Mouse (Mus musculus) MEL (cell line): ENCODE measurements around the gene Oaz1. TPM values are rescaled to one million over a fixed set of nuclear protein-coding genes. Genes with fewer than 3 reads are reported as not detected.
A peak's percentile ranks its signal among the peaks of the same experiment; 100 is the strongest.

Source experiments
- DNase-seq: peaks from one replicate; pipeline ENCODE4 v3.0.0; 2011; ENCODE audit warnings: low read depth, low spot score
- H3K27ac ChIP-seq: 2 replicates; pipeline ENCODE4 v1.5.1; 2012; ENCODE audit warnings: low read depth, mild to moderate bottlenecking, control low read depth, low read length, moderate library complexity; ENCODE audit not compliant: control insufficient read depth
- H3K27me3 ChIP-seq, 2 experiments: fragments of 150-350 bp in 1 of 2; sonication (generic) in 1 of 2; 2 replicates each; pipeline ENCODE4 v1.6.1; 2012; ENCODE audit warnings: low read length in 2 of 2, mild to moderate bottlenecking in 2 of 2, improper control_type of control experiment in 1 of 2, moderate library complexity in 1 of 2; ENCODE audit not compliant: insufficient read depth in 2 of 2, control insufficient read depth in 1 of 2
- H3K36me3 ChIP-seq, 2 experiments: 2 replicates each; pipeline ENCODE4 v1.6.1; 2012 to 2014; ENCODE audit warnings: low read length in 2 of 2, improper control_type of control experiment in 1 of 2, inconsistent platforms in 1 of 2, mild to moderate bottlenecking in 1 of 2; ENCODE audit not compliant: insufficient read depth in 2 of 2, control insufficient read depth in 1 of 2
- H3K4me1 ChIP-seq, 2 experiments: fragments of 150-350 bp in 1 of 2; sonication (generic) in 1 of 2; 2 replicates each; pipeline ENCODE4 v1.6.1; 2012; ENCODE audit warnings: low read length in 2 of 2, improper control_type of control experiment in 1 of 2, mild to moderate bottlenecking in 1 of 2; ENCODE audit not compliant: insufficient read depth in 2 of 2, control insufficient read depth in 1 of 2
- H3K4me3 ChIP-seq, 2 experiments: fragments of 150-350 bp in 1 of 2; sonication (generic) in 1 of 2; 2 replicates each; pipeline ENCODE4 v1.5.1; 2012; ENCODE audit warnings: low read depth in 2 of 2, low read length in 2 of 2, mild to moderate bottlenecking in 2 of 2, moderate library complexity in 2 of 2, control low read depth in 1 of 2, improper control_type of control experiment in 1 of 2; ENCODE audit not compliant: control insufficient read depth in 1 of 2, insufficient read depth in 1 of 2
- H3K79me2 ChIP-seq: 2 replicates; pipeline ENCODE4 v1.6.1; 2012; ENCODE audit warnings: mild to moderate bottlenecking, low read length, moderate library complexity; ENCODE audit not compliant: control insufficient read depth, poor library complexity, insufficient read depth
- H3K9ac ChIP-seq: 2 replicates; pipeline ENCODE4 v1.6.1; 2012; ENCODE audit warnings: low read depth, mild to moderate bottlenecking, control low read depth, low read length, moderate library complexity; ENCODE audit not compliant: control insufficient read depth, poor library complexity, severe bottlenecking
- H3K9me3 ChIP-seq: fragments of 150-350 bp; sonication (generic); replicated peaks from 2 replicates; pipeline ENCODE4 v1.6.1; 2012; ENCODE audit warnings: mild to moderate bottlenecking, low read length, improper control_type of control experiment, moderate library complexity; ENCODE audit not compliant: insufficient read depth
- BHLHE40 ChIP-seq: IDR thresholded peaks from 2 replicates; pipeline ENCODE4 v1.6.1; 2012; ENCODE audit warnings: low read depth, mild to moderate bottlenecking, inconsistent platforms, low read length, improper control_type of control experiment, borderline replicate concordance
- CHD1 ChIP-seq: IDR thresholded peaks from 2 replicates; pipeline ENCODE4 v1.6.1; 2012; ENCODE audit warnings: low read depth, mild to moderate bottlenecking, inconsistent platforms, low read length, improper control_type of control experiment
- CHD2 ChIP-seq: IDR thresholded peaks from 2 replicates; pipeline ENCODE4 v1.6.1; 2011; ENCODE audit warnings: low read length, improper control_type of control experiment
- CTCF ChIP-seq, 3 experiments: IDR thresholded peaks in 2 of 3; conservative IDR thresholded peaks in 1 of 3; 2 replicates each; pipeline ENCODE4 v1.5.1; 2011 to 2012; ENCODE audit warnings: low read length in 3 of 3, low read depth in 2 of 3, mild to moderate bottlenecking in 2 of 3, improper control_type of control experiment in 1 of 3, inconsistent platforms in 1 of 3, mixed read lengths in 1 of 3, moderate library complexity in 1 of 3; ENCODE audit not compliant: control insufficient read depth in 1 of 3, insufficient read depth in 1 of 3, poor library complexity in 1 of 3, severe bottlenecking in 1 of 3
- JUND ChIP-seq: IDR thresholded peaks from 2 replicates; pipeline ENCODE4 v1.6.1; 2011; ENCODE audit warnings: low read depth, mild to moderate bottlenecking, improper control_type of control experiment, low read length
- KAT2A ChIP-seq: conservative IDR thresholded peaks from 2 replicates; pipeline ENCODE4 v1.6.1; 2012; ENCODE audit warnings: low read depth, low read length, improper control_type of control experiment, inconsistent platforms
- MAFK ChIP-seq: IDR thresholded peaks from 2 replicates; pipeline ENCODE4 v1.6.1; 2011; ENCODE audit warnings: low read depth, mild to moderate bottlenecking, low read length, improper control_type of control experiment, borderline replicate concordance
- MAX ChIP-seq: IDR thresholded peaks from 2 replicates; pipeline ENCODE4 v1.6.1; 2011; ENCODE audit warnings: low read length, improper control_type of control experiment
- MEF2A ChIP-seq: IDR thresholded peaks from 2 replicates; pipeline ENCODE4 v1.6.1; 2014; ENCODE audit warnings: low read depth, mild to moderate bottlenecking, inconsistent platforms, low read length, improper control_type of control experiment; ENCODE audit not compliant: poor library complexity, insufficient replicate concordance, severe bottlenecking; ENCODE audit errors: extremely low read depth
- MXI1 ChIP-seq: IDR thresholded peaks from 2 replicates; pipeline ENCODE4 v1.6.1; 2011; ENCODE audit warnings: mild to moderate bottlenecking, low read depth, low read length, improper control_type of control experiment
- MYB ChIP-seq: IDR thresholded peaks from 2 replicates; pipeline ENCODE4 v1.6.1; 2011; ENCODE audit warnings: mild to moderate bottlenecking, low read depth, low read length, improper control_type of control experiment
- NELFE ChIP-seq: IDR thresholded peaks from 2 replicates; pipeline ENCODE4 v1.6.1; 2011; ENCODE audit warnings: low read depth, low read length, improper control_type of control experiment
- NRF1 ChIP-seq: IDR thresholded peaks from 2 replicates; pipeline ENCODE4 v1.6.1; 2014; ENCODE audit warnings: low read depth, mild to moderate bottlenecking, inconsistent platforms, low read length, improper control_type of control experiment, moderate library complexity; ENCODE audit not compliant: poor library complexity, insufficient read depth, severe bottlenecking
- POLR2A ChIP-seq, 2 experiments: IDR thresholded peaks; 2 replicates each; pipeline ENCODE4 v1.6.1; 2011 to 2012; ENCODE audit warnings: low read length in 2 of 2, mild to moderate bottlenecking in 2 of 2, control low read depth in 1 of 2, improper control_type of control experiment in 1 of 2, low read depth in 1 of 2, moderate library complexity in 1 of 2; ENCODE audit not compliant: control insufficient read depth in 1 of 2, insufficient read depth in 1 of 2, poor library complexity in 1 of 2
- POLR2AphosphoS2 ChIP-seq: IDR thresholded peaks from 2 replicates; pipeline ENCODE4 v1.6.1; 2011; ENCODE audit warnings: low read length, improper control_type of control experiment
- POLR2AphosphoS5 ChIP-seq: IDR thresholded peaks from 2 replicates; pipeline ENCODE4 v1.6.1; 2012; ENCODE audit warnings: low read depth, borderline replicate concordance, mild to moderate bottlenecking, inconsistent platforms, low read length, moderate library complexity, mixed read lengths
- RCOR1 ChIP-seq: IDR thresholded peaks from 2 replicates; pipeline ENCODE4 v1.6.1; 2012; ENCODE audit warnings: low read depth, mild to moderate bottlenecking, inconsistent platforms, low read length, improper control_type of control experiment
- SMC3 ChIP-seq: IDR thresholded peaks from 2 replicates; pipeline ENCODE4 v1.6.1; 2011; ENCODE audit warnings: low read depth, low read length, improper control_type of control experiment
- UBTF ChIP-seq: IDR thresholded peaks from 2 replicates; pipeline ENCODE4 v1.6.1; 2012; ENCODE audit warnings: low read depth, mild to moderate bottlenecking, inconsistent platforms, low read length, improper control_type of control experiment, moderate library complexity, borderline replicate concordance; ENCODE audit not compliant: insufficient read depth
- USF1 ChIP-seq: IDR thresholded peaks from 2 replicates; pipeline ENCODE4 v1.6.1; 2014; ENCODE audit warnings: low read depth, mild to moderate bottlenecking, inconsistent platforms, low read length, improper control_type of control experiment, moderate library complexity
- USF2 ChIP-seq, 2 experiments: IDR thresholded peaks; 2 replicates each; pipeline ENCODE4 v1.6.1; 2011 to 2012; ENCODE audit warnings: improper control_type of control experiment in 2 of 2, low read length in 2 of 2, borderline replicate concordance in 1 of 2, inconsistent platforms in 1 of 2, low read depth in 1 of 2, mild to moderate bottlenecking in 1 of 2; ENCODE audit not compliant: insufficient read depth in 1 of 2
- ZC3H11A ChIP-seq: IDR thresholded peaks from 2 replicates; pipeline ENCODE4 v1.6.1; 2012; ENCODE audit warnings: low read depth, mild to moderate bottlenecking, inconsistent platforms, low read length, improper control_type of control experiment
- ZNF384 ChIP-seq: IDR thresholded peaks from 2 replicates; pipeline ENCODE4 v1.6.1; 2012; ENCODE audit warnings: low read depth, mild to moderate bottlenecking, inconsistent platforms, low read length, improper control_type of control experiment
- polyA plus RNA-seq, 2 experiments: library from polyadenylated mRNA; stranded (reverse) in 1 of 2; unstranded in 1 of 2; fragments of >175 nt in 1 of 2; fragments of >200 nt in 1 of 2; gene quantifications; 2 replicates each; pipeline versions ENCODE4 v1.2.1 to v1.2.4; 2012; ENCODE audit warnings: low replicate concordance in 2 of 2, low read depth in 1 of 2; ENCODE audit not compliant: insufficient read length in 2 of 2, insufficient read depth in 1 of 2, missing spikeins in 1 of 2
- total RNA-seq: library from RNA; depleted of rRNA; stranded (reverse); fragments of 300-350 nt; gene quantifications from 2 replicates; pipeline ENCODE4 v1.2.3, GENCODE M21; 2012

Gene Oaz1
- total and polyA plus RNA-seq, 3 experiments: 983 to 1,528 TPM; not detected in 1

DNA sequence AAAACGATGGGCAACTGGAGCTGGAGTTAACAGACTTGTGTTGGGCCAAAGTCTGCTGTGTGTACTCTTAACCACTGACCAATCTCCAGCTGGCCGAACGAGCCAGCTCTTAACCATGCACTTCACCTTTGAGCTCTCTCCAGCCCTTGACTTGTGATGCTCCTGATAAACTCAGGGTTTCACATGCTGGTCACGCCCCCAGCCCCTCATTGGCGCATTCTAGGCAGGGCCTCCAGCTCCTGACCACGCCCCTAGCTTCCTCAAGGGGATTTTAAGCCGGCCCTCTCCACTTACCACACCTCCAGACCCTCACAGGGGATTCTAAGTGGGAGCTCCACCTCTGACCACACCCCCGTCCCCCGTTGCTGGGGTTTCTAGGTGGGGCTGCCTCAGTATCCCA lies 4.7 kb downstream of the Oaz1 start:
- peak; percentile 87 for DNase-seq
- no peak overlapping the region for H3K4me3 ChIP-seq
- peaks cover 23% of the 10 kb centered on the region for H3K79me2 ChIP-seq
- TF ChIP-seq POLR2AphosphoS5 (no peak), ZNF384 (no peak), USF2 (IDR thresholded peaks at IDR 0.05; ENCODE audit: borderline replicate concordance in 1 of 2, insufficient read depth in 1 of 2, low read depth in 1 of 2, low read length in 2 of 2) (no peak), UBTF (no peak), POLR2A (IDR thresholded peaks at IDR 0.05; ENCODE audit: control insufficient read depth in 1 of 2, insufficient read depth in 1 of 2, low read depth in 1 of 2, low read length in 2 of 2, poor library complexity in 1 of 2) (no peak; a peak in 1 of 4 replicates), CHD1 (no peak), USF1 (peak; percentile 18; the same call in 1 of the 2 replicates), MXI1 (0 out of 2 replicates have a peak, but pooled peaks have one; percentile 56), KAT2A (no peak), MYB (no peak), BHLHE40 (no peak)
- TF ChIP-seq, all 39 proteins: peak for 2
- Histone ChIP-seq H3K27me3 (no peaks in the 10 kb centered on the region), H3K9me3 (no peaks in the 10 kb centered on the region), H3K36me3 (peaks cover 0 to 6% of the 10 kb centered on the region in 2 experiments; a peak in 2 of 4 replicates), H3K27ac (no peak overlapping the region), H3K4me1 (peaks cover 2 to 13% of the 10 kb centered on the region in 2 experiments; a peak in 3 of 4 replicates), H3K9ac (no peak overlapping the region)

DNA sequence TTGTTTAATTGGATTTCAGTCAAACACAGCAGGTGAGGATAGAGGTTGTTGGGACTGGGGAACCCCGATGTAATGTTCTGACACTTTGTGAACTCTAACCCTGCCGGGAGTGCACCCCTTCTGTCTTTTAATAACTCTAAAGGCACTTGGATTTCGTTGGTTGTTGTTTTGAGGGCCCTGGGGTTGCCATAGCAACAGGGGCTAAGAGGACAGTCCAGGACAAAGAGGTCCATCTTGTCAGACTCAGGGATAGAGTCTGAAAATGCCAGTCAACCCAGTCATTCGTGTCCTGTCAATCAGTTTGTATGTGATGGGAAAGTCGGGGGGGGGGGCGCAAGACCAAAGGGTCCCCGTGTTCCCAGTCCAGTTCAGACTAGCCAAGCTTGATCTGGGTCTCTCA lies 6.4 kb downstream of the Oaz1 start:
- Histone ChIP-seq H3K79me2 (peaks cover 10% of the 10 kb centered on the region), H3K27me3 (no peaks in the 10 kb centered on the region), H3K4me3 (no peak overlapping the region), H3K4me1 (peaks cover 2 to 9% of the 10 kb centered on the region in 2 experiments; a peak in 3 of 4 replicates), H3K9me3 (no peaks in the 10 kb centered on the region), H3K36me3 (peaks cover 0 to 4% of the 10 kb centered on the region in 2 experiments; a peak in 2 of 4 replicates), H3K9ac (no peak overlapping the region)
- DNase-seq: no peak
- no peak for TF ChIP-seq POLR2A (IDR thresholded peaks at IDR 0.05; ENCODE audit: control insufficient read depth in 1 of 2, insufficient read depth in 1 of 2, low read depth in 1 of 2, low read length in 2 of 2, poor library complexity in 1 of 2)
- TF ChIP-seq USF2 (IDR thresholded peaks at IDR 0.05; ENCODE audit: borderline replicate concordance in 1 of 2, insufficient read depth in 1 of 2, low read depth in 1 of 2, low read length in 2 of 2): no peak
- no peak for TF ChIP-seq KAT2A
- no peak for TF ChIP-seq BHLHE40
- TF ChIP-seq, all 39 proteins: peak for 0
- H3K27ac ChIP-seq: no peak overlapping the region

DNA sequence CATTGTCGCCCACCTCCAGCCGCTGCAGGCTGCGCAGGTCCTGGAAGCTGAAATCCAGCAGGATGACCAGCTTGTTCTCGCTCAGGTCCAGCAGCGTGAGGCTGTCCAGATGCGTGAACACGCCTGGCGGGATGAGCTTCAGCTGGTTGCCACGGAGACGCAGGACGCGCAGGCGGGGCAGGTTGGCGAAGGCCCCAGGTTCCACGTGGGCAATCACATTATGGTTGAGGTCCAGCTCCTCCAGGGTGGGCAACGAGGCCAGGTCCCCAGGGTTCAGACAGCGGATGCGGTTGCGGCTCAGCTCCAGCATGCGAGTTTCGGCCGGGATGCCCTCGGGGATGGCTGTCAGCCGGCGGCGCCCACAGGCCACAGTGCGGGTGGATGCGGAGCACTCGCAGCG lies 9.2 kb downstream of the Oaz1 start:
- Histone ChIP-seq H3K27ac (no peak overlapping the region), H3K36me3 (peaks cover 0 to 2% of the 10 kb centered on the region in 2 experiments; a peak in 1 of 4 replicates), H3K79me2 (no peaks in the 10 kb centered on the region), H3K4me1 (peaks cover 2 to 4% of the 10 kb centered on the region in 2 experiments; a peak in 3 of 4 replicates), H3K9ac (no peak overlapping the region), H3K27me3 (no peaks in the 10 kb centered on the region; a peak in 1 of 4 replicates), H3K4me3 (no peak overlapping the region), H3K9me3 (no peaks in the 10 kb centered on the region)
- DNase-seq: no peak
- TF ChIP-seq NELFE (no peak), CTCF (IDR thresholded peaks at IDR 0.05 in 2 of 3, conservative IDR thresholded peaks at IDR 0.05 in 1 of 3; ENCODE audit: control insufficient read depth in 1 of 3, insufficient read depth in 1 of 3, low read depth in 2 of 3, low read length in 3 of 3, poor library complexity in 1 of 3, severe bottlenecking in 1 of 3) (no peak), MAX (no peak), POLR2A (IDR thresholded peaks at IDR 0.05; ENCODE audit: control insufficient read depth in 1 of 2, insufficient read depth in 1 of 2, low read depth in 1 of 2, low read length in 2 of 2, poor library complexity in 1 of 2) (no peak), USF1 (no peak), KAT2A (no peak), POLR2AphosphoS2 (no peak), CHD2 (no peak), MAFK (no peak), RCOR1 (no peak), JUND (no peak), SMC3 (no peak), MYB (no peak), MEF2A (no peak), ZC3H11A (no peak), NRF1 (no peak)
